Mouse (Mus musculus) ES-Bruce4 (cell line): ENCODE results near the gene Mettl11b.

Experiments used
- CTCF ChIP-seq: IDR thresholded peaks from one replicate; pipeline ENCODE4 v1.8.1; 2011; ENCODE audit warnings: low read depth, low read length
- POLR2A ChIP-seq: IDR thresholded peaks from one replicate; pipeline ENCODE4 v1.8.1; 2011; ENCODE audit warnings: low read length; ENCODE audit not compliant: insufficient read depth

DNA sequence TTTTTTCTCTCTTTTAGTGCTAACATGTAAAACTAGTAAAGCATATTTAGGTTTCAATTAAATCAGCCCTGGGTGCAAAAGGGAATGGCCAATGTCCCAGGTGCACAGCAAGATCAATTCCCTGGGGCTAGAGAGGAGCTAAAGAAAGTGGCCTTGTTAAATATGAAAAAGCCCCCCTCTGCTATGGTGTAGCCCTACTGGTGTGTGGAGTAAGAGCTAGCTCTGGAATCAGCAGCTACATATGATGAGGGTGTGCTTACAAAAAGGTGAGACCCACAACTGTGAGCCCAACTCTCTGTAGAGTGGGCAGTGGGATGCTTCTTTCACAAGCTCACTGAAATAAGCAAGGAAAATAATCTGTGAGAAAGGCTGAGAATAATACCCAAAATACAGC lies 66.5 kb downstream of the Mettl11b start:
- TF ChIP-seq CTCF (no peak), POLR2A (no peak)
